Mouse (Mus musculus): ENCODE results near the gene Fbxl16. TPM values are rescaled to one million over a fixed set of nuclear protein-coding genes. Genes with fewer than 3 reads are reported as not detected.

Gene Fbxl16
- polyA plus RNA-seq, 1 experiment = 3.6 TPM

- peaks cover 18% of the 10 kb centered on the region for H3K4me1 ChIP-seq (ENCODE audit: control insufficient read depth, insufficient read depth, low read length)
- no peaks in the 10 kb centered on the region for H3K36me3 ChIP-seq (ENCODE audit: control insufficient read depth, insufficient read depth, low read length)
- TF ChIP-seq CTCF (conservative IDR thresholded peaks at IDR 0.05; ENCODE audit: insufficient read depth, insufficient read length, low read depth, low read length) (peak; percentile 51), POLR2A (IDR thresholded peaks at IDR 0.05; ENCODE audit: low read depth, low read length) (peak; percentile 69)
- under 1% methylated on average over 32 of the region's 32 CpGs for WGBS
- DNase-seq = peak; percentile 90
- peak within 1 kb of the TSS; percentile 67 for H3K4me3 ChIP-seq (ENCODE audit: insufficient read depth, low read depth, low read length)
- H3K27me3 ChIP-seq (replicated peaks; ENCODE audit: control insufficient read depth, insufficient read depth, low read length) = no peaks in the 10 kb centered on the region
- H3K27ac ChIP-seq (ENCODE audit: insufficient read depth, low read depth, low read length) = peak within 1 kb of the TSS; percentile 72
Observed at GRCm38 (mm10) chr17:25828712-25829557, 20.1 kb downstream of the Fbxl16 start, which contains the start of gene Jmjd8. Jmjd8 (plus strand) TSS chr17:25828867.

- no peaks in the 10 kb centered on the region for H3K36me3 ChIP-seq (ENCODE audit: control insufficient read depth, insufficient read depth, low read length)
- H3K4me3 ChIP-seq (ENCODE audit: insufficient read depth, low read depth, low read length) = peak overlapping the region; percentile 67
- peaks cover 13% of the 10 kb centered on the region for H3K4me1 ChIP-seq (ENCODE audit: control insufficient read depth, insufficient read depth, low read length)
- peak overlapping the region; percentile 72; the same call in 1 of the 2 replicates for H3K27ac ChIP-seq (ENCODE audit: insufficient read depth, low read depth, low read length)
- TF ChIP-seq POLR2A (IDR thresholded peaks at IDR 0.05; ENCODE audit: low read depth, low read length) (no peak), CTCF (conservative IDR thresholded peaks at IDR 0.05; ENCODE audit: insufficient read depth, insufficient read length, low read depth, low read length) (no peak)
- H3K27me3 ChIP-seq (replicated peaks; ENCODE audit: control insufficient read depth, insufficient read depth, low read length) = no peaks in the 10 kb centered on the region
- peak; percentile 23 for DNase-seq
- WGBS = 24% methylated on average over 8 of the region's 8 CpGs
Observed at GRCm38 (mm10) chr17:25829558-25830017, 20.7 kb downstream of the Fbxl16 start.

GRCm38 (mm10) chr17:25830200-25830753 is 21.4 kb downstream of the Fbxl16 start:
- Histone ChIP-seq H3K4me3 (ENCODE audit: insufficient read depth, low read depth, low read length) (no peak overlapping the region), H3K36me3 (ENCODE audit: control insufficient read depth, insufficient read depth, low read length) (no peaks in the 10 kb centered on the region), H3K27me3 (replicated peaks; ENCODE audit: control insufficient read depth, insufficient read depth, low read length) (no peaks in the 10 kb centered on the region), H3K27ac (ENCODE audit: insufficient read depth, low read depth, low read length) (no peak overlapping the region), H3K4me1 (ENCODE audit: control insufficient read depth, insufficient read depth, low read length) (peaks cover 20% of the 10 kb centered on the region)
- no peak for TF ChIP-seq POLR2A (IDR thresholded peaks at IDR 0.05; ENCODE audit: low read depth, low read length)
- no peak for TF ChIP-seq CTCF (conservative IDR thresholded peaks at IDR 0.05; ENCODE audit: insufficient read depth, insufficient read length, low read depth, low read length)
- 71% methylated on average over 4 of the region's 4 CpGs for WGBS
- peak; percentile 13 for DNase-seq

- TF ChIP-seq CTCF (conservative IDR thresholded peaks at IDR 0.05; ENCODE audit: insufficient read depth, insufficient read length, low read depth, low read length) (no peak), POLR2A (IDR thresholded peaks at IDR 0.05; ENCODE audit: low read depth, low read length) (no peak)
Observed at GRCm38 (mm10) chr17:25830806-25831431, 22.0 kb downstream of the Fbxl16 start.

GRCm38 (mm10) chr17:25831451-25832281 is 22.8 kb downstream of the Fbxl16 start:
- no peaks in the 10 kb centered on the region for H3K27me3 ChIP-seq (replicated peaks; ENCODE audit: control insufficient read depth, insufficient read depth, low read length)
- DNase-seq = peak; percentile 49
- peak overlapping the region; percentile 76 for H3K4me3 ChIP-seq (ENCODE audit: insufficient read depth, low read depth, low read length)
- WGBS = 37% methylated on average over 21 of the region's 21 CpGs
- H3K4me1 ChIP-seq (ENCODE audit: control insufficient read depth, insufficient read depth, low read length) = peaks cover 34% of the 10 kb centered on the region
- no peak for TF ChIP-seq CTCF (conservative IDR thresholded peaks at IDR 0.05; ENCODE audit: insufficient read depth, insufficient read length, low read depth, low read length)
- TF ChIP-seq POLR2A (IDR thresholded peaks at IDR 0.05; ENCODE audit: low read depth, low read length) = no peak
- no peaks in the 10 kb centered on the region for H3K36me3 ChIP-seq (ENCODE audit: control insufficient read depth, insufficient read depth, low read length)
- H3K27ac ChIP-seq (ENCODE audit: insufficient read depth, low read depth, low read length) = no peak overlapping the region

More at GRCm38 (mm10) chr17:25830806-25831431, 22.0 kb downstream of the Fbxl16 start:
- DNase-seq = peak; percentile 6
- peaks cover 26% of the 10 kb centered on the region for H3K4me1 ChIP-seq (ENCODE audit: control insufficient read depth, insufficient read depth, low read length)
- H3K27me3 ChIP-seq (replicated peaks; ENCODE audit: control insufficient read depth, insufficient read depth, low read length) = no peaks in the 10 kb centered on the region
- no peaks in the 10 kb centered on the region for H3K36me3 ChIP-seq (ENCODE audit: control insufficient read depth, insufficient read depth, low read length)
- H3K4me3 ChIP-seq (ENCODE audit: insufficient read depth, low read depth, low read length) = no peak overlapping the region
- WGBS = 81% methylated on average over 14 of the region's 14 CpGs
- no peak overlapping the region for H3K27ac ChIP-seq (ENCODE audit: insufficient read depth, low read depth, low read length)

- Histone ChIP-seq H3K4me1 (ENCODE audit: control insufficient read depth, insufficient read depth, low read length) (peaks cover 34% of the 10 kb centered on the region), H3K27me3 (replicated peaks; ENCODE audit: control insufficient read depth, insufficient read depth, low read length) (no peaks in the 10 kb centered on the region), H3K4me3 (ENCODE audit: insufficient read depth, low read depth, low read length) (peak overlapping the region; percentile 76), H3K27ac (ENCODE audit: insufficient read depth, low read depth, low read length) (peak overlapping the region; percentile 99), H3K36me3 (ENCODE audit: control insufficient read depth, insufficient read depth, low read length) (no peaks in the 10 kb centered on the region)
- TF ChIP-seq CTCF (conservative IDR thresholded peaks at IDR 0.05; ENCODE audit: insufficient read depth, insufficient read length, low read depth, low read length) (no peak), POLR2A (IDR thresholded peaks at IDR 0.05; ENCODE audit: low read depth, low read length) (peak; percentile 27)
- under 1% methylated on average over 76 of the region's 77 CpGs for WGBS
- peak; percentile 100 for DNase-seq
Observed at GRCm38 (mm10) chr17:25832436-25833290, 23.8 kb downstream of the Fbxl16 start.

Measured in kidney, adult 2 months (tissue).